Mouse (Mus musculus): ENCODE results near the gene Rab5c. TPM values are rescaled to one million over a fixed set of nuclear protein-coding genes. Genes with fewer than 3 reads are reported as not detected.

Rab5c gene
- polyA plus RNA-seq, 1 experiment from 2014 or later = 29.5 TPM

DNA sequence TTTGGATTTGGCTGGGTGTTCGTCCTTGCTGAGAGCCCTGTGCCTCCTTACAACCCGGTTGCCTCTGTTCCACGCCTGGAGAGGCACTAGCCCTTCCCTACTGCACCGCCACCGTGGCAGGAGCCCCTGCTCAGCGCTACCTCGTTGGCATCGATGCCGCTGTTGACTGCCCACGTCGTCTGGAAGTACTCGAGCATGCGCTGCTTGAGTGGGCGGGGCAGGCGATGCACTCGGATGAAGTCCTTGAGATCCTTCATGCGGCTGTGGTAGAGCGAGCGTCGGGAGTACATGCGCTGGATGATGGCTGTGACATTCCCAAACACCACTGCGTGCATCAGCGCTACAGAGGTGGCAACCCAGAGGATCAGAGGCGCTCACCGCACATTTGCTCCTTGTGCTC lies 11.5 kb upstream of the Rab5c start:
- WGBS = 52% methylated on average over 25 of the region's 25 CpGs
- Histone ChIP-seq H3K9me3 (no peaks in the 10 kb centered on the region), H3K27me3 (peaks cover 10% of the 10 kb centered on the region), H3K36me3 (peaks cover 46% of the 10 kb centered on the region), H3K4me3 (replicated peaks) (no peak overlapping the region), H3K9ac (replicated peaks) (no peak overlapping the region), H3K4me2 (replicated peaks) (no peak overlapping the region), H3K4me1 (replicated peaks) (no peaks in the 10 kb centered on the region), H3K27ac (no peak overlapping the region)
- ATAC-seq = no peak

DNA sequence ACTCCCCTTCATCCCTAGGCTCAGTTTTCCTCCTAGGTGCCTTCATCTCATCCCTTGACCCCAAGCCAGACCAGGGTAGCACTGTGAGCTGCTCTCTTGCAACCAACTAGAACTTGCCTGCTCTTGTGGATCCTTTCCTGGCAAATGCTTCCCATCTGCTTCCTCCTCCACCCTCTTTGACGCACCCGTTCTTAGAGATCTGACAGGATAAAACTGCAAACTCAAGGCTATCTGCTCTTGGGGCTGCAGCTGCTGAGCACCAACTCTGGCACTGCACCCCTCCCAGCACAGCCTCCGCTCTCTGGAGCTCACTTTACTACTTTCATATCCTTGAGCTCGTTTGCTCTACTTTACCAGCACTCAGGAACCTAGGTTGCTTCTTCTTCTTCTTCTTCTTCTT lies 10.6 kb upstream of the Rab5c start:
- peaks cover 10% of the 10 kb centered on the region for H3K27me3 ChIP-seq

DNA sequence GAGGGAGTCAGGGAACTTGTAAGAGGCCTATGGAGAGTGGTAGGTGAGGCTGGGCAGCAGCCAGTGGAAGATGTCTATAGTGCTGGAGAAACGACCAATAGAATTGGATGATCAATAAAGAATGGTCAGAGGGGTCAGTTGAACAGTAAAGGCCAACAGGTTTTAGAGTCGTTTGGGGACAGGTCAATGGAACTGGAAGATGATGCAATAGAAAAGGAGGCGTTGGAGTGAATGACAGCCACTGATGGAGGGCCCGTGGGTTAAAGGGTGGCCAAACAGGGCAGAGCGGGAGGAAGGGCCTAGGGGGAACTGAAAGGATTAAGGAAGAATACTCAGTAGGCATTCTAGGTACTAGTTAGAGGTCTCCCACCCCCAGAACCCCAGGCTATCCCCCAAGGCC lies 9.1 kb upstream of the Rab5c start:
- no peak overlapping the region for H3K4me3 ChIP-seq (replicated peaks)
- H3K9me3 ChIP-seq = no peaks in the 10 kb centered on the region
- ATAC-seq = no peak
- H3K27me3 ChIP-seq = peaks cover 10% of the 10 kb centered on the region
- no peak overlapping the region for H3K27ac ChIP-seq
- 79% methylated on average over 5 of the region's 5 CpGs for WGBS
- H3K36me3 ChIP-seq = peaks cover 50% of the 10 kb centered on the region
- no peak overlapping the region for H3K9ac ChIP-seq (replicated peaks)
- H3K4me1 ChIP-seq (replicated peaks) = no peaks in the 10 kb centered on the region
- H3K4me2 ChIP-seq (replicated peaks) = no peak overlapping the region

More for the DNA sequence above, 10.6 kb upstream of the Rab5c start:
- no peak overlapping the region for H3K9ac ChIP-seq (replicated peaks)
- 95% methylated on average over 4 of the region's 4 CpGs for WGBS
- no peaks in the 10 kb centered on the region for H3K4me1 ChIP-seq (replicated peaks)
- H3K36me3 ChIP-seq = peaks cover 46% of the 10 kb centered on the region
- H3K4me2 ChIP-seq (replicated peaks) = no peak overlapping the region
- H3K9me3 ChIP-seq = no peaks in the 10 kb centered on the region
- no peak overlapping the region for H3K4me3 ChIP-seq (replicated peaks)
- H3K27ac ChIP-seq = no peak overlapping the region
- ATAC-seq = no peak

DNA sequence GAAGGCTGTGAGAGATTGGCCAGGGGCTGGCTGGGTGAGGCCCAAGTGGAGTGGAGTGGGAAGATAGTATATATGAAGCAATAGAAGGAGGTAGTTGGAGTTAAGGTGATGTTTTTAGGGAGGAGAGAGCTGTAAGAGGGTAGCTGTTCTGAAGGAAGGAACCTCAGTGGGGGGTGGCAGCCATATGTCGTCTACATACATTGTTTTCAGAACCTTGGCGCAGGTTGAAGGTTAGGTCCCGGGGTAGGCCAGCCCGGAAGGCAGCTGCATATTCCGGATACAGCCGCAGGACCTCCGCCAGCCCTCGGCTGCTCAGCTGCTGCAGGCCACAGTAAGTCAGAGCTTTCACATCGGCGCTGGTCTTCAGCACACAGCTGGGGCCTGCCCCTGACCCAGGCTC lies 8.5 kb upstream of the Rab5c start:
- ATAC-seq = no peak
- H3K36me3 ChIP-seq = peaks cover 48% of the 10 kb centered on the region
- H3K9me3 ChIP-seq = no peaks in the 10 kb centered on the region
- WGBS = 86% methylated on average over 10 of the region's 10 CpGs
- H3K27ac ChIP-seq = no peak overlapping the region
- H3K4me1 ChIP-seq (replicated peaks) = no peaks in the 10 kb centered on the region
- no peak overlapping the region for H3K4me3 ChIP-seq (replicated peaks)
- peaks cover 10% of the 10 kb centered on the region for H3K27me3 ChIP-seq
- H3K4me2 ChIP-seq (replicated peaks) = no peak overlapping the region
- H3K9ac ChIP-seq (replicated peaks) = no peak overlapping the region

DNA sequence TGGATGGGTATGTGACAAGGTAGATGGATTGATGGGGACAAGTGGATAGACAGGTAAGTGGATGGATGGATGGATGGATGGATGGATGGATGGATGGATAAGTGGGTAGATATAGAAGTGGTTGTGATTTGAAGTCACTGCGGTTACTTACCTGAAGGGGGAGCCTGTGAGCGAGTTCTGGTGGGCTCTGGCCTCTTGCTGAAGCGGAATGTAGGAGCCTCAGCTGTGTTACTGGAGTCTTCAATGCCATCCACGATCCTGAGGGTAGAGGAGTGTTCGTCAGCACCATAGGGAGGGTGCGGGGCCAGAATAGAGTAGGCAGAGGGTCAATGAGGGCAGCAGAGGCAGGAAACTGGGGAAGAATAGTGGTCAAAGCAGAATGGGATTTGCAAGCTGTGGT lies 7.1 kb upstream of the Rab5c start:
- Histone ChIP-seq H3K4me3 (replicated peaks) (no peak overlapping the region), H3K4me1 (replicated peaks) (no peaks in the 10 kb centered on the region), H3K4me2 (replicated peaks) (no peak overlapping the region), H3K9ac (replicated peaks) (no peak overlapping the region), H3K9me3 (no peaks in the 10 kb centered on the region), H3K27ac (no peak overlapping the region), H3K27me3 (peaks cover 14% of the 10 kb centered on the region), H3K36me3 (peaks cover 42% of the 10 kb centered on the region)
- WGBS = 19% methylated on average over 6 of the region's 6 CpGs
- peak; percentile 67; the same call in 1 of the 2 replicates for ATAC-seq

DNA sequence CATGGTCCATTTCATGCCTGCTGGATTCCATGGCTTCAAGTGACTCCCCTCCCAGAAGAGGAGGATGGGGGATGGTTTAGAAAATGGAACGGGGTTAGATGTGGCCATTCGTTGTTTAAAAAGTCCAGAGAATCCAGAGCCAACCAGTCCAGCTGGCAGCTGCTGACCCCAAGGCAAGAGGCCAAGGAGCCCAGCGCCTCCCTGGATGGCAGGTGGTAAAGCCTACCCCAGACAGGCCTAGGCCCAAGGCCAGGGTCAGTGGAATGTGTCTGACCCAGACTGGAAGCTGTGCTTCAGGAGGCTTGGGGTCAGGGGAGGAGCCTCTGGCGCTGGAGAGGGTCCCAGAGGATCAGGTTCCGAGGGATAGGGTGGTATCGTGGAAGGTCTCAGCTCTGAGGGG lies 3.3 kb upstream of the Rab5c start:
- Histone ChIP-seq H3K9me3 (no peaks in the 10 kb centered on the region), H3K4me2 (replicated peaks) (no peak overlapping the region), H3K4me3 (replicated peaks) (no peak overlapping the region), H3K4me1 (replicated peaks) (peaks cover 18% of the 10 kb centered on the region), H3K36me3 (peaks cover 32% of the 10 kb centered on the region), H3K27me3 (0 out of 2 replicates have a peak, but pooled peaks cover 4% of the 10 kb centered on the region), H3K9ac (replicated peaks) (no peak overlapping the region), H3K27ac (no peak overlapping the region)
- no peak for ATAC-seq
- 77% methylated on average over 6 of the region's 6 CpGs for WGBS

DNA sequence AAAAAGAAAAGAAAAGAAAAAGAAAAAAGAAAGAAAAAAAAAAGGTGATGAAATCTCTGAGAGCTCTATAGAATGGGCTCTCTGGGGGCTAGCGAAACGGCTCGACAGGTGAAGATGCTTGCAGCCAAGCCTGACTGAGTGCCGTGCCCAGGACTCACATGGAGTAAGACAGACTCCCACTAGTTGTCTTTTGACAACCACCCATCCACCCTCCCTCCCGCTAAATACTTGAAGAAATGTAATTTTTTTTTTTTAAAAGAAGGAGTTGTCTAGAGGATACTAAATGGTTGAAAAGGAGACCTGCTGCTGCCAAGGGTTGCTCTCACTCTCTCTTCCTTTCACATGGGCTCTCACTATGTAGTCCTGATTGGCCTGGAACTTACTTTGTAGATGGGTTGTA lies 734 bp upstream of the Rab5c start:
- peaks cover 16% of the 10 kb centered on the region for H3K36me3 ChIP-seq
- 16% methylated on average over 5 of the region's 5 CpGs for WGBS
- peak overlapping the region; percentile 84 for H3K4me3 ChIP-seq (replicated peaks)
- H3K9me3 ChIP-seq = no peaks in the 10 kb centered on the region
- peak overlapping the region; percentile 84; the same call in 1 of the 2 replicates for H3K27ac ChIP-seq
- H3K9ac ChIP-seq (replicated peaks) = peak overlapping the region; percentile 68
- 0 out of 2 replicates have a peak, but pooled peaks cover 4% of the 10 kb centered on the region for H3K27me3 ChIP-seq
- peaks cover 27% of the 10 kb centered on the region for H3K4me1 ChIP-seq (replicated peaks)
- H3K4me2 ChIP-seq (replicated peaks) = peak overlapping the region; percentile 59
- 0 out of 2 replicates have a peak, but pooled peaks have one; percentile 13 for ATAC-seq

DNA sequence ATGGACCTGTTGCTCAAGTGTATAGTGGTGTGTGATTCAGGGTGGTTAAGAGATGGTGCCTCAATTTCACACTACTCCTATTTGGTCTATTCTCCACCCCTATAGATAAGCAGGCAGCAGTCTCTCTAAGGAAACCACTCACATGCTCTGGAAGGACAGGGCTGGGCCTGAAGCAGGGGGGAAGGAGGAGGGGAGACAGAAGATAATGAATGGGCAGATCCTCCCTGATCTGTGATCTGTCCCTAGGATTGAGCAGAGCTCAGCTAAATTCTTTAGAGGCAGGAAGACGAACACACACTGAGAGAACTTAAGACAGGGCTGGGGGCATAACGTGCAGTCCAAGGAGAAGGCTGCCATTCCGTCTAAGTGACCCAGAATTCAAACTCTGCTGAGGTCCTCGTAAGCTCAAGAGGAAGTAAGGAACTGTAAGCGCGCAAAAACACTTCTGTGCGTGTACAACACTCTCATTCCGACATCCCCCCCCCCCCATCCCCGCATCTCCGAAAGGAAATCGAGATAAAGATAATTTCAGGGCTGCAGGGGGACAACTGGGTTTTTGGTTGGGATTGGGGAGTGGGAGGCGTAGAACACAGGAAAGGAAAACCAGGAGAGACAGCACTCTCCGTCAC lies 796 bp downstream of the Rab5c start:
- peak overlapping the region; percentile 84 for H3K4me3 ChIP-seq (replicated peaks)
- H3K4me2 ChIP-seq (replicated peaks) = peak overlapping the region; percentile 87
- H3K9me3 ChIP-seq = no peaks in the 10 kb centered on the region
- WGBS = 3% methylated on average over 13 of the region's 13 CpGs
- H3K27ac ChIP-seq = no peak overlapping the region
- peak overlapping the region; percentile 92 for H3K9ac ChIP-seq (replicated peaks)
- peaks cover 27% of the 10 kb centered on the region for H3K4me1 ChIP-seq (replicated peaks)
- 0 out of 2 replicates have a peak, but pooled peaks cover 4% of the 10 kb centered on the region for H3K27me3 ChIP-seq
- no peak for ATAC-seq
- peaks cover 21% of the 10 kb centered on the region for H3K36me3 ChIP-seq

DNA sequence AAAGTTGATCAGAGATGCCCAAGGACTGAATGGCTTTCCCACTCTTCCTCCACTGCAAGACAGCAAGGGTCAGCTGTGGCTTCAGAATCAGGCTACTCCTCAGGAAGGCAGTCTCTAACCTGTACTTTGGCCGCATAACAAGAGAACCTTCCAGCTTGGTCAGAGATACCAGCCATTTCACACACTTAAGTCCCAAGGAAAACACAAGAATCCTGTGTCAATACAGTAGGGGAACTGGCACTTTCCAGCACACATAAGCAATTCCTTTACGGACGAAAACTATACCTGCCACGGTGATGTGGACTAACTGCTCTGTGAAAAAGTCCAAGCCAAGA lies 1.3 kb downstream of the Rab5c start:
- H3K9ac ChIP-seq (replicated peaks) = peak overlapping the region; percentile 92
- H3K4me1 ChIP-seq (replicated peaks) = peaks cover 27% of the 10 kb centered on the region
- 0 out of 2 replicates have a peak, but pooled peaks cover 4% of the 10 kb centered on the region for H3K27me3 ChIP-seq
- 88% methylated on average over 4 of the region's 4 CpGs for WGBS
- ATAC-seq = no peak
- H3K4me2 ChIP-seq (replicated peaks) = peak overlapping the region; percentile 87
- peak overlapping the region; percentile 84 for H3K4me3 ChIP-seq (replicated peaks)
- H3K9me3 ChIP-seq = no peaks in the 10 kb centered on the region
- H3K27ac ChIP-seq = no peak overlapping the region
- H3K36me3 ChIP-seq = peaks cover 19% of the 10 kb centered on the region

DNA sequence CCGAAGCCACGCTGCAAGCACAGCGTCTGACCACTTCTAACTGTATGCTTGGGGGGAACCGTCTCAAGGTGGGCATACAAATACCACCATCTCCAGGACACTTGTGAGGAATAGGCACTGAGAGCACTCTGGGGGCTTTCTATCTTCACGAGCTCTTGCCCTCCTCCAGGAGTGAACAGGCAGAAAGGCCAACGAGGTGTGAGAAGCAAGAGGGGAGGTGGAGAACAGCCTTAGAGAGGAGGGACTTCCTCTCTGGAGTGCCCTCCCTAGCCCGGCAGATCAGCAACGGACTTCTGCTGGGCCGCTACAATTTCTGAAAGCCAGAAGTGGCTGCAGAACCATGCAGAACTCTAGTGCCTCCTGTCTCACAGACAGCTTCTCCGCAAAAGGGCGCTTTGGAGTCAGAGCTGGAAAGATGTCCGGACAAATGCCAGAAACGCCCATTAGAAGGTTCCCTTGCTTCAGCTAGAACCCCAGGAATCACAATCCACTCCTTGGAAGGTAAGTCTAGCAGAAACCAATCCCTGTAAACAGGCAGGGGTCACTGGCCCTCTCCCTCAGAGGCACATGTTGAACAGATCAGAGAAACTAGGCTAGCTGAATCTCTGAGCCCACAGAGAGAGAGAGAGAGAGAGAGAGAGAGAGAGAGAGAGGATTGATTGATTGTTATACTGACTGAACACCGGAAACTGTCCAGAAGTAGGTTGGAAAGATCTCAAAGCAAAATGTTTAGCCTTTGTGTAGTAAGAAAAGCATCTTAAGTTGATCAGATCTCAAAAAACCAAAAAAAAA lies 1.9 kb downstream of the Rab5c start:
- Histone ChIP-seq H3K9me3 (no peaks in the 10 kb centered on the region), H3K4me1 (replicated peaks) (peaks cover 27% of the 10 kb centered on the region), H3K4me3 (replicated peaks) (no peak overlapping the region), H3K4me2 (replicated peaks) (peak overlapping the region; percentile 87; the same call in 1 of the 2 replicates), H3K36me3 (peaks cover 14% of the 10 kb centered on the region), H3K27ac (no peak overlapping the region), H3K9ac (replicated peaks) (peak overlapping the region; percentile 23; the same call in 1 of the 2 replicates), H3K27me3 (0 out of 2 replicates have a peak, but pooled peaks cover 3% of the 10 kb centered on the region)
- no peak for ATAC-seq
- WGBS = 86% methylated on average over 14 of the region's 14 CpGs

DNA sequence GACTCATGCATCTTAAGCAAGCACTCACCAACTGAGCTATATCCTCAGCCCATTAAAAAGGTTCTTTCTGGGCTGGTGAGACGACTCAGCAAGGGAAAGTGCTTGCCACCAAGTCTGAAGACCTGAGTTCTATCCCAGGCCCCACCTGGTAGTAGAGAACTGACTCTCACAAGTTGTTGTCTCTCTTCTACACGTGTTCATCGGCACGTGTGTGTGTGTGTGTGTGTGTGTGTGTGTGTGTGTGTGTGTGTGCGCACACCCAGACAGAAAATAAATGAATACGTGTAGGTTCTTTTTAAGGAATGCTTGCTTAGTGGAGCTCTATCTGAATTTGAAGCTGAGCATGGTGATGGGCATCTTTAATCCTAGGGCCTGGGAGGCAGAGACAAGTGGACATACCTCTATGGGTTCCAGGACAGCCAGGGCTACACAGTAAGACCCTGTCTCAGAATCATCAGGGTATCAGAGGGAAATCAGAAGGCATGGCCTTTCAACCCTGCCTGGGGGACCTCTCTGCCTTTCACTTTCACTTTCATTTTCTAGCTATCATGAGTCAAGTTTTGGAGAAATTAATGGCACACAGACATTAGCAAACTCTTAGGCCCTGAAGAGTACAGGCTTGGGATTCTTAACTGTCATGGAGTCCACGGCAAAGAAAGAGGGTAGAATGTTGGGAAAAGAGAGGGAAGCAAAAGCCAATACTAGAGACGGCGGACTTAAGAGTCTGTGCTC lies 2.7 kb downstream of the Rab5c start:
- no peaks in the 10 kb centered on the region for H3K9me3 ChIP-seq
- H3K4me1 ChIP-seq (replicated peaks) = peaks cover 27% of the 10 kb centered on the region
- ATAC-seq = no peak
- no peak overlapping the region; the same call in 1 of the 2 replicates for H3K9ac ChIP-seq (replicated peaks)
- no peak overlapping the region for H3K4me2 ChIP-seq (replicated peaks)
- H3K27ac ChIP-seq = no peak overlapping the region
- no peaks in the 10 kb centered on the region for H3K27me3 ChIP-seq
- H3K4me3 ChIP-seq (replicated peaks) = no peak overlapping the region
- H3K36me3 ChIP-seq = peaks cover 12% of the 10 kb centered on the region
- WGBS = 95% methylated on average over 9 of the region's 9 CpGs
